Mouse (Mus musculus): ENCODE data around the gene Slc39a9. TPM values are rescaled to one million over a fixed set of nuclear protein-coding genes. Genes with fewer than 3 reads are reported as not detected.

Gene Slc39a9
- polyA plus RNA-seq (2012; rRNA removed) = 90.4 and 93.9 TPM in 2 replicates

GRCm38 (mm10) chr12:80643693-80644505 is at the start of gene Slc39a9, which contains the start of gene Erh:
Gene Slc39a9 (plus strand): TSS chr12:80643883.
Gene Erh (minus strand): TSS chr12:80644341.

GRCm38 (mm10) chr12:80692269-80692972 is 48.7 kb downstream of the Slc39a9 start, which contains the start of gene Plekhd1:
Gene Plekhd1 (plus strand): TSS chr12:80692591.

Other genes starting within 250 kb of the Slc39a9 start
- gene Dcaf5, start 207.3 kb upstream of the Slc39a9 start, polyA plus RNA-seq (2012; rRNA removed) = 20.0 and 20.5 TPM in 2 replicates
- gene Exd2, start 180.8 kb upstream of the Slc39a9 start, polyA plus RNA-seq (2012; rRNA removed) = 8.8 and 9.1 TPM in 2 replicates
- 2.2 and 2.3 TPM in 2 replicates for gene Galnt16, start 125.6 kb upstream of the Slc39a9 start, polyA plus RNA-seq (2012; rRNA removed)
- 14.9 and 20.7 TPM in 2 replicates for gene Erh, start 458 bp downstream of the Slc39a9 start, polyA plus RNA-seq (2012; rRNA removed)
- gene Plekhd1, start 48.7 kb downstream of the Slc39a9 start, polyA plus RNA-seq (2012; rRNA removed) = 4.6 and 5.1 TPM in 2 replicates
- gene Ccdc177, start 116.8 kb downstream of the Slc39a9 start, polyA plus RNA-seq (2012; rRNA removed) = 0.13 and 0.14 TPM in 2 replicates
- gene Susd6, start 146.6 kb downstream of the Slc39a9 start, polyA plus RNA-seq (2012; rRNA removed) = 72.5 and 91.5 TPM in 2 replicates